Mouse (Mus musculus): ENCODE results near the gene Tmem191c.

The Tmem191c gene

GRCm38 (mm10) chr16:17266113-17266512 lies 9.8 kb upstream of the Tmem191c start:
- no peak for DNase-seq (ENCODE audit: low spot score in 2 of 2)

- DNase-seq (ENCODE audit: low spot score in 2 of 2), result no peak
Measured at GRCm38 (mm10) chr16:17267937-17268336, 7.9 kb upstream of the Tmem191c start.

- no peak for DNase-seq (ENCODE audit: low spot score in 2 of 2)
Measured at GRCm38 (mm10) chr16:17269872-17270271, 6.0 kb upstream of the Tmem191c start.

- peak in 1 of 2 experiments; percentile 45 for DNase-seq (ENCODE audit: low spot score in 2 of 2)
Measured at GRCm38 (mm10) chr16:17271124-17271523, 4.8 kb upstream of the Tmem191c start.

GRCm38 (mm10) chr16:17271856-17272255 lies 4.0 kb upstream of the Tmem191c start:
- DNase-seq (ENCODE audit: low spot score in 2 of 2), result no peak

- peak; percentile 89 to 91 for DNase-seq (ENCODE audit: low spot score in 2 of 2)
Measured at GRCm38 (mm10) chr16:17276164-17277151, 581 bp downstream of the Tmem191c start.

GRCm38 (mm10) chr16:17277342-17278211 lies 1.7 kb downstream of the Tmem191c start:
- DNase-seq (ENCODE audit: low spot score in 2 of 2), result no peak

GRCm38 (mm10) chr16:17280471-17280870 lies 4.6 kb downstream of the Tmem191c start:
- DNase-seq (ENCODE audit: low spot score in 2 of 2), result no peak

- no peak for DNase-seq (ENCODE audit: low spot score in 2 of 2)
Measured at GRCm38 (mm10) chr16:17283151-17283550, 7.3 kb downstream of the Tmem191c start.

GRCm38 (mm10) chr16:17287103-17287502 lies 11.2 kb downstream of the Tmem191c start:
- no peak for DNase-seq (ENCODE audit: low spot score in 2 of 2)

- DNase-seq (ENCODE audit: low spot score in 2 of 2), result no peak
Measured at GRCm38 (mm10) chr16:17291016-17291415, 15.1 kb downstream of the Tmem191c start.

- peak in 1 of 2 experiments; percentile 35 for DNase-seq (ENCODE audit: low spot score in 2 of 2)
Measured at GRCm38 (mm10) chr16:17292751-17293150, 16.9 kb downstream of the Tmem191c start.

- no peak for DNase-seq (ENCODE audit: low spot score in 2 of 2)
Measured at GRCm38 (mm10) chr16:17300818-17301217, 24.9 kb downstream of the Tmem191c start.

- DNase-seq (ENCODE audit: low spot score in 2 of 2), result no peak
Measured at GRCm38 (mm10) chr16:17303521-17304245, 27.8 kb downstream of the Tmem191c start.

GRCm38 (mm10) chr16:17307461-17307860 lies 31.6 kb downstream of the Tmem191c start:
- DNase-seq (ENCODE audit: low spot score in 2 of 2), result no peak

GRCm38 (mm10) chr16:17309036-17309435 lies 33.2 kb downstream of the Tmem191c start:
- DNase-seq (ENCODE audit: low spot score in 2 of 2), result no peak

- DNase-seq (ENCODE audit: low spot score in 2 of 2), result no peak
Measured at GRCm38 (mm10) chr16:17312531-17312930, 36.7 kb downstream of the Tmem191c start.

GRCm38 (mm10) chr16:17316554-17316953 lies 40.7 kb downstream of the Tmem191c start:
- no peak for DNase-seq (ENCODE audit: low spot score in 2 of 2)

GRCm38 (mm10) chr16:17321481-17321880 lies 45.6 kb downstream of the Tmem191c start:
- peak in 1 of 2 experiments; percentile 5 for DNase-seq (ENCODE audit: low spot score in 2 of 2)

GRCm38 (mm10) chr16:17324745-17325144 lies 48.9 kb downstream of the Tmem191c start:
- no peak for DNase-seq (ENCODE audit: low spot score in 2 of 2)

GRCm38 (mm10) chr16:17326064-17326463 lies 50.2 kb downstream of the Tmem191c start:
- DNase-seq (ENCODE audit: low spot score in 2 of 2), result no peak
